Mouse (Mus musculus) E14TG2a.4 (cell line): ENCODE data around the gene Col16a1.

Source experiments
- H3K27me3 ChIP-seq: 2 replicates; pipeline ENCODE4 v1.6.1; 2014; ENCODE audit warnings: low read length, control low read depth; ENCODE audit not compliant: insufficient read depth
- H3K36me3 ChIP-seq: 2 replicates; pipeline ENCODE4 v1.6.1; 2014; ENCODE audit warnings: low read length, control low read depth; ENCODE audit not compliant: insufficient read depth
- H3K4me1 ChIP-seq: replicated peaks from 2 replicates; pipeline ENCODE4 v1.6.1; 2014; ENCODE audit warnings: low read depth, low read length, control low read depth
- H3K4me3 ChIP-seq: replicated peaks from 2 replicates; pipeline ENCODE4 v1.5.1; 2014; ENCODE audit warnings: mild to moderate bottlenecking, low read length
- H3K9me3 ChIP-seq: 2 replicates; pipeline ENCODE4 v1.6.1; 2014; ENCODE audit warnings: low read length, control low read depth
- CTCF ChIP-seq: conservative IDR thresholded peaks from 2 replicates; pipeline ENCODE4 v1.5.1; 2014; ENCODE audit warnings: low read length
- NANOG ChIP-seq: IDR thresholded peaks from 2 replicates; pipeline ENCODE4 v1.6.1; 2014; ENCODE audit warnings: borderline replicate concordance, low read length, mixed read lengths
- POU5F1 ChIP-seq: IDR thresholded peaks from 2 replicates; pipeline ENCODE4 v1.6.1; 2014; ENCODE audit warnings: low read length, borderline replicate concordance

The Col16a1 gene

GRCm38 (mm10) chr4:130066816-130067215, 19.2 kb downstream of the Col16a1 start:
- no peak overlapping the region for H3K4me3 ChIP-seq
- peaks cover 40% of the 10 kb centered on the region for H3K27me3 ChIP-seq
- no peaks in the 10 kb centered on the region; the same call in 1 of the 2 replicates for H3K4me1 ChIP-seq
- H3K9me3 ChIP-seq: no peaks in the 10 kb centered on the region
- peak; percentile 77 for TF ChIP-seq CTCF
- TF ChIP-seq POU5F1: no peak
- TF ChIP-seq NANOG: no peak
- H3K36me3 ChIP-seq: no peaks in the 10 kb centered on the region

GRCm38 (mm10) chr4:130070523-130070922, 22.9 kb downstream of the Col16a1 start:
- H3K27me3 ChIP-seq: peaks cover 42% of the 10 kb centered on the region
- no peak for TF ChIP-seq CTCF
- no peak for TF ChIP-seq NANOG
- TF ChIP-seq POU5F1: no peak
- no peaks in the 10 kb centered on the region for H3K9me3 ChIP-seq
- H3K4me1 ChIP-seq: peaks cover 4% of the 10 kb centered on the region
- no peak overlapping the region for H3K4me3 ChIP-seq
- H3K36me3 ChIP-seq: no peaks in the 10 kb centered on the region

GRCm38 (mm10) chr4:130071758-130072157, 24.1 kb downstream of the Col16a1 start:
- H3K27me3 ChIP-seq: peaks cover 46% of the 10 kb centered on the region
- no peak overlapping the region for H3K4me3 ChIP-seq
- peaks cover 11% of the 10 kb centered on the region for H3K4me1 ChIP-seq
- TF ChIP-seq CTCF: no peak
- no peak for TF ChIP-seq NANOG
- no peak for TF ChIP-seq POU5F1
- H3K36me3 ChIP-seq: no peaks in the 10 kb centered on the region
- no peaks in the 10 kb centered on the region for H3K9me3 ChIP-seq

GRCm38 (mm10) chr4:130073367-130073766, 25.7 kb downstream of the Col16a1 start:
- Histone ChIP-seq H3K9me3 (no peaks in the 10 kb centered on the region), H3K36me3 (no peaks in the 10 kb centered on the region), H3K4me1 (peaks cover 13% of the 10 kb centered on the region), H3K27me3 (peaks cover 54% of the 10 kb centered on the region), H3K4me3 (no peak overlapping the region)
- no peak for TF ChIP-seq CTCF
- no peak for TF ChIP-seq NANOG
- no peak for TF ChIP-seq POU5F1

- peaks cover 20% of the 10 kb centered on the region for H3K4me1 ChIP-seq
- no peaks in the 10 kb centered on the region for H3K9me3 ChIP-seq
- TF ChIP-seq CTCF (no peak), NANOG (no peak), POU5F1 (no peak)
- H3K36me3 ChIP-seq: no peaks in the 10 kb centered on the region
- no peak overlapping the region for H3K4me3 ChIP-seq
- H3K27me3 ChIP-seq: peaks cover 65% of the 10 kb centered on the region
These were observed 27.3 kb downstream of the Col16a1 start for GRCm38 (mm10) chr4:130074761-130075515.

GRCm38 (mm10) chr4:130076856-130077255, 29.2 kb downstream of the Col16a1 start:
- Histone ChIP-seq H3K4me3 (no peak overlapping the region), H3K36me3 (no peaks in the 10 kb centered on the region), H3K9me3 (no peaks in the 10 kb centered on the region), H3K27me3 (peaks cover 82% of the 10 kb centered on the region), H3K4me1 (peaks cover 20% of the 10 kb centered on the region)
- TF ChIP-seq POU5F1: no peak
- TF ChIP-seq NANOG: no peak
- no peak for TF ChIP-seq CTCF

GRCm38 (mm10) chr4:130078816-130079485, 31.3 kb downstream of the Col16a1 start:
- Histone ChIP-seq H3K9me3 (no peaks in the 10 kb centered on the region), H3K36me3 (no peaks in the 10 kb centered on the region), H3K27me3 (peaks cover 91% of the 10 kb centered on the region), H3K4me1 (peaks cover 31% of the 10 kb centered on the region), H3K4me3 (peak overlapping the region; percentile 57)
- TF ChIP-seq POU5F1: no peak

GRCm38 (mm10) chr4:130079521-130079920, 31.9 kb downstream of the Col16a1 start:
- Histone ChIP-seq H3K36me3 (no peaks in the 10 kb centered on the region), H3K4me1 (peaks cover 31% of the 10 kb centered on the region), H3K27me3 (peaks cover 93% of the 10 kb centered on the region), H3K4me3 (no peak overlapping the region), H3K9me3 (no peaks in the 10 kb centered on the region)
- TF ChIP-seq CTCF: no peak
- TF ChIP-seq NANOG: no peak
